Mouse (Mus musculus) gonadal fat pad, adult 2 months (tissue): ENCODE data around the gene Cblb. TPM values are rescaled to one million over a fixed set of nuclear protein-coding genes. Genes with fewer than 3 reads are reported as not detected.

Experiments used
- DNase-seq: peaks from one replicate; pipeline ENCODE4 v3.0.0-alpha.2; 2012; ENCODE audit warnings: low read depth
- polyA plus RNA-seq: library from polyadenylated mRNA; depleted of rRNA; stranded (reverse); fragments of >200 nt; gene quantifications from 2 replicates; pipeline ENCODE4 v1.2.3, GENCODE M21; 2012; rRNA removed

The Cblb gene
- polyA plus RNA-seq = 9.2 and 9.4 TPM in 2 replicates

- DNase-seq = peak; percentile 75
These were observed at the start of gene Cblb for GRCm38 (mm10) chr16:52031091-52031689. Cblb (plus strand) TSS chr16:52031225.

- DNase-seq = no peak
These were observed 45.6 kb upstream of the Cblb start for GRCm38 (mm10) chr16:51985436-51985835.

- no peak for DNase-seq
These were observed 44.8 kb upstream of the Cblb start for GRCm38 (mm10) chr16:51986207-51986606.

- DNase-seq = no peak
These were observed 43.9 kb upstream of the Cblb start for GRCm38 (mm10) chr16:51987085-51987620.

- DNase-seq = no peak
These were observed 43.0 kb upstream of the Cblb start for GRCm38 (mm10) chr16:51988027-51988426.

- DNase-seq = no peak
These were observed 41.8 kb upstream of the Cblb start for GRCm38 (mm10) chr16:51989259-51989658.

GRCm38 (mm10) chr16:52000043-52000442, 31.0 kb upstream of the Cblb start:
- peak; percentile 22 for DNase-seq

- no peak for DNase-seq
These were observed 30.2 kb upstream of the Cblb start for GRCm38 (mm10) chr16:52000801-52001200.

- DNase-seq = no peak
These were observed 24.0 kb upstream of the Cblb start for GRCm38 (mm10) chr16:52007006-52007405.

GRCm38 (mm10) chr16:52008471-52008870, 22.6 kb upstream of the Cblb start:
- DNase-seq = no peak

- DNase-seq = no peak
These were observed 21.6 kb upstream of the Cblb start for GRCm38 (mm10) chr16:52009421-52009820.

GRCm38 (mm10) chr16:52012984-52013383, 18.0 kb upstream of the Cblb start:
- DNase-seq = no peak

- DNase-seq = no peak
These were observed 17.2 kb upstream of the Cblb start for GRCm38 (mm10) chr16:52013812-52014211.

GRCm38 (mm10) chr16:52023417-52023816, 7.6 kb upstream of the Cblb start:
- no peak for DNase-seq

- DNase-seq = no peak
These were observed 3.7 kb upstream of the Cblb start for GRCm38 (mm10) chr16:52027326-52027725.

- DNase-seq = no peak
These were observed 2.0 kb upstream of the Cblb start for GRCm38 (mm10) chr16:52029001-52029400.

- DNase-seq = no peak
These were observed 757 bp downstream of the Cblb start for GRCm38 (mm10) chr16:52031712-52032251.

- no peak for DNase-seq
These were observed 1.6 kb downstream of the Cblb start for GRCm38 (mm10) chr16:52032376-52033330.

- DNase-seq = no peak
These were observed 2.6 kb downstream of the Cblb start for GRCm38 (mm10) chr16:52033381-52034315.

- DNase-seq = no peak
These were observed 3.3 kb downstream of the Cblb start for GRCm38 (mm10) chr16:52034356-52034755.

GRCm38 (mm10) chr16:52036295-52036694, 5.3 kb downstream of the Cblb start:
- DNase-seq = no peak
